ENCODE assay signal across 9 mouse cellular contexts in genomic region chr6:136173191-136173896, GRCm38 (mm10). TPM values are rescaled to one million over a fixed set of nuclear protein-coding genes. Genes with fewer than 3 reads are reported as not detected.
A peak's percentile ranks its signal among the peaks of the same experiment; 100 is the strongest.
DNase-seq lines count a peak whose midpoint lies in the region; ATAC-seq lines count a peak whose summit lies in the region.
"Had no signal": no experiment of that assay in that cellular context is flagged by ENCODE, and none has a peak within 500 bp of the region (broad histone marks: within the 10 kb centered on the region; RNA-seq: fewer than 3 reads in every experiment).

Gene Grin2b (minus strand): TSS chr6:136173511.

- no peak within 1 kb of the TSS for H3K9ac ChIP-seq in limb, embryonic 11.5 days (ENCODE audit: low read length)
- H3K9ac ChIP-seq in neural tube, embryonic 11.5 days (ENCODE audit: low read length) = peak within 1 kb of the TSS; percentile 40

- no peak within 1 kb of the TSS; the same call in 1 of the 2 replicates for H3K27ac ChIP-seq in hindbrain, embryonic 10.5 days
- H3K27ac ChIP-seq in limb, embryonic 11.5 days (replicated peaks; ENCODE audit: low read depth, low read length) = no peak within 1 kb of the TSS
- no peak within 1 kb of the TSS for H3K27ac ChIP-seq in neural tube, embryonic 11.5 days (ENCODE audit: low read depth, low read length)

- no peaks in the 10 kb centered on the region for H3K9me3 ChIP-seq in hindbrain, embryonic 10.5 days
- no peaks in the 10 kb centered on the region for H3K9me3 ChIP-seq in limb, embryonic 11.5 days (ENCODE audit: control insufficient read depth, low read length)
- H3K9me3 ChIP-seq in neural tube, embryonic 11.5 days (ENCODE audit: control insufficient read depth, low read length) = no peaks in the 10 kb centered on the region

- ATAC-seq in limb, embryonic 11.5 days (ENCODE audit: insufficient number of reproducible peaks, low FRiP score, low TSS enrichment, low read depth) = peak; percentile 72; the same call in 1 of the 2 replicates
- ATAC-seq in neural tube, embryonic 11.5 days (ENCODE audit: insufficient read depth, low FRiP score, low TSS enrichment) = peak; percentile 76

- H3K27me3 ChIP-seq in hindbrain, embryonic 10.5 days (ENCODE audit: insufficient read depth, poor library complexity, severe bottlenecking) = peaks cover 52% of the 10 kb centered on the region
- peaks cover 37% of the 10 kb centered on the region for H3K27me3 ChIP-seq in limb, embryonic 11.5 days (ENCODE audit: control insufficient read depth, insufficient read depth, low read length)
- H3K27me3 ChIP-seq in neural tube, embryonic 11.5 days (ENCODE audit: control insufficient read depth, insufficient read depth, low read length) = peaks cover 22% of the 10 kb centered on the region

- 2% methylated on average over 25 of the region's 30 CpGs for WGBS in hindbrain, embryonic 10.5 days
- 1% methylated on average over 29 of the region's 30 CpGs for WGBS in limb, embryonic 11.5 days
- 1% methylated on average over 19 of the region's 30 CpGs for WGBS in neural tube, embryonic 11.5 days

- H3K4me2 ChIP-seq in limb, embryonic 11.5 days (ENCODE audit: low read depth, severe bottlenecking) = peak within 1 kb of the TSS; percentile 82
- peak within 1 kb of the TSS; percentile 67 for H3K4me2 ChIP-seq in neural tube, embryonic 11.5 days (ENCODE audit: low read depth)

- DNase-seq in left cerebral cortex, adult 18-20 months (ENCODE audit: low spot score in 2 of 2) = peak; percentile 75 to 81
- DNase-seq in left cerebral cortex, adult 11 months (ENCODE audit: low spot score) = no peak
- DNase-seq in embryo, embryonic 11 days = peak; percentile 74
- peak; percentile 57 for DNase-seq in hindbrain, embryonic 10.5 days (ENCODE audit: low spot score)
- peak; percentile 65 for DNase-seq in limb, embryonic 11.5 days (ENCODE audit: low spot score)
- DNase-seq in neural tube, embryonic 11.5 days (ENCODE audit: low spot score) = peak; percentile 71
- no peak for DNase-seq in c-Kit-positive CD71-positive TER-119-positive erythroid progenitor cells, embryonic 14.5 days (ENCODE audit: low spot score)
- DNase-seq in ovary, postnatal 10 days (ENCODE audit: low spot score) = no peak

- H3K4me1 ChIP-seq in hindbrain, embryonic 10.5 days (replicated peaks) = peaks cover 21% of the 10 kb centered on the region
- no peaks in the 10 kb centered on the region; the same call in 1 of the 2 replicates for H3K4me1 ChIP-seq in limb, embryonic 11.5 days (ENCODE audit: control insufficient read depth, insufficient read depth, low read length)
- H3K4me1 ChIP-seq in neural tube, embryonic 11.5 days (ENCODE audit: control insufficient read depth, insufficient read depth, low read length) = no peaks in the 10 kb centered on the region

- H3K4me3 ChIP-seq in hindbrain, embryonic 10.5 days = peak within 1 kb of the TSS; percentile 59
- H3K4me3 ChIP-seq in limb, embryonic 11.5 days (ENCODE audit: low read depth, low read length) = peak within 1 kb of the TSS; percentile 31
- peak within 1 kb of the TSS; percentile 43 for H3K4me3 ChIP-seq in neural tube, embryonic 11.5 days (ENCODE audit: low read depth, low read length)

- no peaks in the 10 kb centered on the region for H3K36me3 ChIP-seq in hindbrain, embryonic 10.5 days
- no peaks in the 10 kb centered on the region for H3K36me3 ChIP-seq in limb, embryonic 11.5 days (ENCODE audit: control insufficient read depth, insufficient read depth, low read length)
- H3K36me3 ChIP-seq in neural tube, embryonic 11.5 days (ENCODE audit: control insufficient read depth, insufficient read depth, low read length) = no peaks in the 10 kb centered on the region

RNA-seq across cellular contexts. Expression of gene Grin2b, which starts in this region (rescaled TPM):
- total RNA-seq in left cerebral cortex, adult 18-20 months (2021) = 100 to 1,000 TPM; 228 TPM
- 0.47 and 0.70 TPM in 2 replicates for polyA plus RNA-seq in hindbrain, embryonic 10.5 days (2016; fragmentation: Nextera tagmentation; extraction: Ambion mirVana)
- 0.32 and 0.40 TPM in 2 replicates for polyA plus RNA-seq in limb, embryonic 11.5 days (2014; fragmentation: Nextera tagmentation; extraction: Ambion mirVana)
- polyA plus RNA-seq in neural tube, embryonic 11.5 days (2014; fragmentation: Nextera tagmentation; extraction: Ambion mirVana) = 0.70 and 2.1 TPM in 2 replicates
- total RNA-seq: common myeloid progenitor, adult 5-6 weeks had no signal

Comparison
In these comparisons a context has a peak if more than half of its experiments do, and no peak if none do; other contexts are left out.
1. DNase-seq: peak in left cerebral cortex, adult 18-20 months (2 of 2), embryo, embryonic 11 days (single experiment) and neural tube, embryonic 11.5 days (single experiment); none in left cerebral cortex, adult 11 months (single experiment), c-Kit-positive CD71-positive TER-119-positive erythroid progenitor cells, embryonic 14.5 days (single experiment) and ovary, postnatal 10 days (single experiment).
2. Peak in DNase-seq and H3K4me3 ChIP-seq in hindbrain, embryonic 10.5 days; RNA of the gene not detected or under 1 TPM.
3. Peak in DNase-seq, ATAC-seq, H3K4me3 ChIP-seq and H3K4me2 ChIP-seq in limb, embryonic 11.5 days; RNA of the gene not detected or under 1 TPM.
4. Peak in every context shown above with its lines, with median percentiles within 50 percentile points of each other: H3K4me3 ChIP-seq.